Mouse (Mus musculus) embryonic fibroblast, embryonic 13.5 days (primary cell): ENCODE measurements around the gene Pagr1a.

ENCODE experiments used
- CTCF ChIP-seq: IDR thresholded peaks from 2 replicates; pipeline ENCODE4 v1.5.1; 2011; ENCODE audit warnings: mild to moderate bottlenecking, control low read depth, low read length, moderate library complexity, borderline replicate concordance; ENCODE audit not compliant: insufficient read depth
- POLR2A ChIP-seq: IDR thresholded peaks from 2 replicates; pipeline ENCODE4 v1.6.1; 2011; ENCODE audit warnings: low read depth, mild to moderate bottlenecking, control low read depth, low read length, moderate library complexity

DNA sequence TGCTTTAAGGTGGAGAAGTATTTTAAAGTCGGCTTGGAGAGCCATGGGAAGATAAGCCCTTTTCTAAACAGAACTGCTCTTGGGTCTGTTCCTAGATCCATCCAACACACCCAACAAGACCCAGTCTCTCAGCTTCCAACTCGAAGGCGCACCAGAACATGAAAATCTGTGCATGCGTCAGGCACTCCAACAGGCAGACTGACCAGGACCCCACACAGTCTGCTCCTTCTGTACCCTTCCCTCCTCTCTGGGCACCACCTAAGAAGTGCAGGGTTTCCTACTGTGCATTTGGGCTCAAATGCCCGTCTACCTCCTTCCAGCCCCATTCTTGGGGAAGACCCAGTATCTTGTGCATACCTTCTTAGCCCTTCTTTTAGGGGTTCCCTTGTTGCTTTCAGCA lies 3.3 kb upstream of the Pagr1a start:
- TF ChIP-seq POLR2A (no peak), CTCF (no peak)
